Mouse (Mus musculus): ENCODE data around the gene Tmem147.

Tmem147 gene

GRCm38 (mm10) chr7:30728214-30728613 lies 1.1 kb downstream of the Tmem147 start:
- no peak for DNase-seq (ENCODE audit: low spot score)

GRCm38 (mm10) chr7:30723274-30723953 lies 5.9 kb downstream of the Tmem147 start:
- DNase-seq (ENCODE audit: low spot score) = no peak

- no peak for DNase-seq (ENCODE audit: low spot score)
Measured at GRCm38 (mm10) chr7:30721286-30721685, 8.1 kb downstream of the Tmem147 start.

- DNase-seq (ENCODE audit: low spot score) = no peak
Measured at GRCm38 (mm10) chr7:30719669-30720068, 9.7 kb downstream of the Tmem147 start.

GRCm38 (mm10) chr7:30717716-30718046 lies 11.7 kb downstream of the Tmem147 start:
- no peak for DNase-seq (ENCODE audit: low spot score)

GRCm38 (mm10) chr7:30717006-30717715 lies 12.2 kb downstream of the Tmem147 start:
- peak; percentile 90 for DNase-seq (ENCODE audit: low spot score)

GRCm38 (mm10) chr7:30711942-30712341 lies 17.4 kb downstream of the Tmem147 start, which contains the start of gene Atp4a:
Gene Atp4a (plus strand): TSS chr7:30712209.
- no peak for DNase-seq (ENCODE audit: low spot score)

GRCm38 (mm10) chr7:30707441-30707840 lies 21.9 kb downstream of the Tmem147 start:
- no peak for DNase-seq (ENCODE audit: low spot score)

- DNase-seq (ENCODE audit: low spot score) = no peak
Measured at GRCm38 (mm10) chr7:30706214-30706882, 23.0 kb downstream of the Tmem147 start.

- DNase-seq (ENCODE audit: low spot score) = peak; percentile 35
Measured at GRCm38 (mm10) chr7:30698589-30698988, 30.8 kb downstream of the Tmem147 start, which contains the start of gene 2200002J24Rik. Gene 2200002J24Rik (plus strand): TSS chr7:30698926.

- DNase-seq (ENCODE audit: low spot score) = no peak
Measured at GRCm38 (mm10) chr7:30698101-30698500, 31.2 kb downstream of the Tmem147 start.

GRCm38 (mm10) chr7:30688325-30688724 lies 41.0 kb downstream of the Tmem147 start:
- no peak for DNase-seq (ENCODE audit: low spot score)

GRCm38 (mm10) chr7:30683425-30683824 lies 45.9 kb downstream of the Tmem147 start:
- no peak for DNase-seq (ENCODE audit: low spot score)

GRCm38 (mm10) chr7:30681897-30682296 lies 47.4 kb downstream of the Tmem147 start:
- DNase-seq (ENCODE audit: low spot score) = no peak

- DNase-seq (ENCODE audit: low spot score) = peak; percentile 4
Measured at GRCm38 (mm10) chr7:30678263-30678975, 50.9 kb downstream of the Tmem147 start.
